Mouse (Mus musculus): ENCODE data around the gene Lin52.
A peak's percentile ranks its signal among the peaks of the same experiment; 100 is the strongest.

Lin52 gene

GRCm38 (mm10) chr12:84478937-84479336 lies 27.7 kb downstream of the Lin52 start:
- no peak for DNase-seq

DNA sequence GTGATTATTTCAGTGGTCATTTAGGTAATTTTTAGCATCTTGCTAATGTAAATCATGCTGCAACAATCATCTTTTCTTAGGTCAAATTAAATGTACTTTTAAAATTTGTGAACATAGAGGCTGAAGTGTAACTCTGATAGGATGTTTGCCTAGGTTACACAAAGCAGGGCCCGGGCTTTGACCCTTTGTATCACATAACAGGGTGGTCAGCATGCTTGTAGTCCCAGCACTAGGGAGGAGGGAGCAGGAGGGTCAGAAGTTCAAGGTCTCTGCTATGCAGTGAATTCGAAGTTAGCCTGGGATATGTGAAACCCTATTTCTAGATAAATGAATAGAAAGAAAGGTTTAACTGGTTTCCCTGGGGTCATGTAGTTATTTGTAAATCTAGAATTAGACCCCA lies 30.0 kb downstream of the Lin52 start:
- no peak for DNase-seq

- no peak for DNase-seq
Observed at GRCm38 (mm10) chr12:84482778-84483585, 31.8 kb downstream of the Lin52 start.

DNA sequence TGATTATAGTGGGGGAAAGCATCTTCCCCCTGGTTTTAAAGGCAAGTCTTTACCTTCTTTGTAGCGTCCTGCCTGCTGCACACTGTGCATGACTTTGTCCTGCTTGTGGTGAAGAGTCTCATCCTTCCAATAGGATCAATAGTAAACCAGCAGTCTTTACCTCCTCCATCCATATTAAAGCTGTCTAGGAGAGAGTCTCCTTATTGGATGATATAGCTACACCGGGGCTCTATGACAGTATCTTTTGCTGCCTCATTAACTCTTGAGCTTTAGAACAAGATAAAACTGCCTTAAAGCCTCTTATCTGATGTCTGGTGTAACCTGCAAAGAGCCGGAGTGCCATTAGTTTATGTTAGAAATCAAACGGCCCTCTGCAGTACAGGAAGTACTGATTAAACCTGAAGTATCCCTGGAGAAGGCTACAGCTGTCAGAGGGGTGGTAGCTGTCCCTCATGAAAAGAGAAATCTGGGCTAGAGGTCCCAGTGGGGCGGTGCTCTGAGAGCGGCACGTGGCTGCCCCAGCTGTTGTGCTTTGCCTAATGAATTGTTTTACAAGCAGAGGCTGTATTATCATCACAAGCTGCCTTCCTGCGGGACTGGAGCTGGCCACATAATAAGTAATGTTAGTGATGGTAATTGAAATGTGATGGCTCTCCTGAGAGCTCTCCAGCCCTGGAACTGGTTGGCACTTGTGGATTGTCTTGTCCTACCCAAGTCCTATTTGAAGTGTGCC lies 36.3 kb downstream of the Lin52 start:
- DNase-seq, result no peak

DNA sequence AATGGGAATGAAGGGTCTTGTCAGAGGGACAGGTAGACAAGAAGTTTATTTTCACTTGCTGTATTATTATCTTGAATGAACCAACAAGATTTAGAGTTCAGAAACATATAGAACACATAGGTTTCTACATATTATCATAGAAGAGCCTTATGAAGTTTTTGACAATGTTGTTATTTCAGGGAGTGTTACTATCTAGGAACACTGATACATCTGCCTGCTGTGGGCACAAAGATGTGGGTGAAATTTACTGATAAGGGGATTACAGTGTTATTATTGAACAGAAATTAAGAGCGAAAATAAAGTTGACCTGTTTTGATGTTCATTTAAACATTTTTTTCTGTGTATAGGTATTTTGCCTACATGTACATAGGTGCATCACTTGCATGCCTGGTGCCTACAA lies 45.6 kb downstream of the Lin52 start:
- no peak for DNase-seq

- DNase-seq, result no peak
Observed at GRCm38 (mm10) chr12:84500528-84501263, 49.5 kb downstream of the Lin52 start.

DNA sequence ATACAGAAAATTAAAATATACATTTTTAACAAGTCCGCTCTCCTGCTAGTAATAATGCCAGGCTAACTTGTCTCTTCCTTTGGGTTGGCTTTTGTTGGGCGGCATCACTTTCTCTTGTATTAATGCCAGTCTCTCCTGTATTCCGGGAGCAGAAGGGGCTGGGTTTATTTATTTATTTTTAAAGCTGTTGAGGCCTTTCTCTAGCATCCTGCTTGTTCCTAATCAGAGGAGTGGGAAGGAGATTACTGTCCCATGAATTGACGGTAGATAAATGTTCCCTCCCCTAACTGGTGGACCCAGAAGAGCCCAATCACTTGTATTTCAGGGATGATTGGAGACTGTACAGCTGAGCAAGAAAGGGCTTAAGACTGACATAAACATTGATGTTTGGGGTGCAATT lies 50.1 kb downstream of the Lin52 start:
- DNase-seq, result no peak

DNA sequence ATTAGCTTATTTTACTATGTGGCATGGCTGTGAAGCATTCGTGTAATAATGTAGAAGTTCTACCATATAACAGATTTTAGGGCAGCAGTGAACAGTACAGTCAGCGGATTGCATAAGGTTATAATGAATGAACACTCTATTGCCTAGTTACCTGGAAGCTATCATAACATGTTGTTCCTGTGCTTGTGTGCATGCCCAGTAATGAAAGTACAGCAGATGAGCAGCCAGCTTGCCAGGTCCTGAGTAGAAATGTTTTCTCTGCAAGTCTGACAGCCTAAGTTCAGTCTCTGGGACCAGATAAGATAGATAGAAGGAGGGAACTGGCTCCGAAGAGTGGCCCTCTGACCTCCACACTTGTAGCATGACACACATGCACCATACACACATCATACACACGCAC lies 55.6 kb downstream of the Lin52 start:
- DNase-seq, result no peak

- no peak for DNase-seq
Observed at GRCm38 (mm10) chr12:84512016-84512415, 60.8 kb downstream of the Lin52 start.

DNA sequence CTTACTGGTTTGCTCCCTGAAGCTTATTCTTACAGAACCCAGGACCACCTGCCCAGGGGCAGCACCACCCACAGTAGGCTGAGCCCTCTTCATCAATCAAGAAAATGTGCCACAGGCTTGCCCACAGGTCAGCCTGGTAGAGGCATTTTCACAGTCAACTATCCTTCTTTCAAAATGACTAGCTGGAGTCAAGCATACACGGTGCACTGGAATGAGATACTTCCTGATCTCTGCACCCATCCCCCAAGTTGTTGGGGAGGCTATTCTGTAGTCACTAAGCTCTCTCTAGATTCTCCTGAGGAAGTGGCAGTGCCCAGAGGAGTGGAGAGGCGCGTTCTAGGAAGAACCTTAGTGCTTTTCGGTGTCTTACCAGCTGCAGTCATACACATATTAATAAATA lies 64.3 kb downstream of the Lin52 start:
- DNase-seq, result no peak

- DNase-seq, result no peak
Observed at GRCm38 (mm10) chr12:84516642-84517041, 65.4 kb downstream of the Lin52 start.

- DNase-seq, result no peak
Observed at GRCm38 (mm10) chr12:84518018-84518417, 66.8 kb downstream of the Lin52 start.

DNA sequence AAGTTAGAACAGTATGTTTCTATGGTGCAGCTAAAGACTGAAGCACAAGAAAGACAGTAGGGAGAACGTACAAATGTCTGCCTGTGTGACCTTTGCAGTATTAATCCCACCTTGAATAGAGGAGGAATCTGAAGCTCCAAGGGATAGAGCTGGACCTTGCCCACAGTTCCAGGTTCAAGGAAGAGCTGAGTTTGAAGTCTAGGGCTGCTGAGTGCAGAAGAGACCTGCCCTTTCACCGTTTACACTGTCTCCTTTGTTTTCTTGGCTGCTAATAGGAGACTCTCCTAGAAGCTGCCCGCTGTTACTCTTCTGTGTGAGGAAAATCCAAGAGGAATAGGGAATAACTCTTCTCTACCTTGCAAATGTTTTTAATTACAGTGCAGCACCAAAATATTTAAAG lies 72.5 kb downstream of the Lin52 start:
- no peak for DNase-seq

GRCm38 (mm10) chr12:84524147-84525050 lies 73.2 kb downstream of the Lin52 start:
- DNase-seq, result no peak

DNA sequence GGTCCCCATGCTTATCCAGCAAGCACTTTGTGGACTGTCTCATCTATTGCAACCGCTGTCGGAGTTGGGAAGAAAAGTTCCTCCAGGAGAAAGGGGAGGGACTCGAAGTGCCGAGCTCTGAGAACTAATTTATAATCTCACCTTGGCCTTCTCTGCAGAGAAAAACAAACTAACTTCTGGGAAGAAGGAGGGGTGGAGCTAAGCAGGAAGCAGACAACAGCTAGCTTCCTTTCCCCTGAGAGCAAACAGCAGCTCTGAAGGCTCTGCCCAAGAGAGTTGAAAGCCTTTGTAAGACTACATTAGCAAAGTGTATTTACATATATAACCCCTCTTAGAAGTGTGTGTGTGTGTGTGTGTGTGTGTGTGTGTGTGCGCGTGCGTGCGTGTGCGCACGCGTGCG lies 74.2 kb downstream of the Lin52 start:
- peak; percentile 6 to 15 for DNase-seq

DNA sequence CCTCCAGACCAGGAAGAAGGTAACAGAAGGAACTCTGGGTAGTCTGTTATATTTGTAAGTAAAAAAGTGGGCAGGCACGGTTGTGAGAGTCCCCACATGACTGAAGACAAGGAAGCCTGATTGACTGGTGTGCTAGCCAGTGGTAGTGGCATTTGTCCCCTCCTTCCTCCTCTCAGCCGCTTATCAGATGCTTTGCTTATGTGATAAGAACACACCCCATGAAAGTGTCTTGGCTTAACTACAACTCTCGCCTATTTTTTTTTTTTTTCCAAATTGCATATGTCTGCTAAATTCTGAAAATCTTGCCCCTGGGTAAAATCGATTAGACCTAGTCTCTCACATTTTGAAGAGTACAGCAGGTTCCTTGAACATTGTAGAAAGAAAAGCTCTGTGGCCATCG lies 79.2 kb downstream of the Lin52 start:
- DNase-seq, result no peak

- DNase-seq, result no peak
Observed at GRCm38 (mm10) chr12:84531906-84532829, 80.9 kb downstream of the Lin52 start.

- no peak for DNase-seq
Observed at GRCm38 (mm10) chr12:84532830-84533199, 81.6 kb downstream of the Lin52 start.

DNA sequence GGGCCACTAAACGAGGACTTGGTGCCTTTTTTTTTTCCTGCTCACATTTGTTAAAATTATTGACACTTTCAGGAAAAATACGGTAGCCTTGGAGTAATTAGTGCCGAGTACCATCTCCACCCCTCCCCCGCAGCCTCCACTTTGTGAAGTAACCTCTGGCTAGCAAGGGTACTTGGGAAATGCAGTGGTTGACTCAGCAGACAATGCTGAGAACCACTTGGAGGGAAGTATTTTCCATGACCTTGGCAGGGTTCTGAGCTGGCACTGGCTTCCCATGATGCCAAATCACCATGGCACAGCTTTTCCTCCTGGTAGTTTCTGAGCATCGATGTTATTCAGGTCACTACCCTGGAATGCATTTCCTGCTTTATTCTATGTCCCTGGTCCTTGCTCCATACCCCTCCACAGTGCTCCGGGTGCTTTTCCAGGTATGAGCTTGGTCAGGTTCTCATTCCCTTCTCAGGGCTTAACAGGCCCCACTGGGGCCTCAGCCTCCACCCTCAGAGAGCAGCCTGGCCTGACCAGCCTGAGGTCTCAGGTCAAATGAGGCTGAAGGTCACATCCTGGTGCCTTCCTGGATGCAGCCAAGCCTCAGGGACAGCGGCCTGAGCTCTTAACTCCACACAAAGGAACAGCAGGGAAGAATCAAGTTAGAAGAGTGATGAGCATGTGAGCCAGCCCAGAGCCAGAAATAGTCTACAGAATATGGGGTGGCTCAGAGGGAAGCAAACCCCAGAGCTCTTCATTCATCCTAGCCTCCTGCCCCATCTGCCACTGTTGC lies 82.7 kb downstream of the Lin52 start:
- DNase-seq, result no peak

- peak in 1 of 2 experiments; percentile 11 for DNase-seq
Observed at GRCm38 (mm10) chr12:84539537-84539936, 88.3 kb downstream of the Lin52 start.
